Mouse (Mus musculus) heart, embryonic 15.5 days (tissue): ENCODE measurements around the gene Dagla. TPM values are rescaled to one million over a fixed set of nuclear protein-coding genes. Genes with fewer than 3 reads are reported as not detected.

ENCODE experiments used
- ATAC-seq: fragments of 200-750 bp; cut with Nextera tagmentation; replicated peaks from 2 replicates; pipeline ENCODE4 v1.8.0; 2017; ENCODE audit warnings: low read depth, moderate TSS enrichment; ENCODE audit not compliant: insufficient number of reproducible peaks, insufficient read depth, low FRiP score
- H3K27ac ChIP-seq: fragments of 300-500 bp; sonication (generic); 2 replicates; pipeline ENCODE4 v1.5.1; 2015; ENCODE audit warnings: mild to moderate bottlenecking, inconsistent platforms
- H3K27me3 ChIP-seq: fragments of 300-500 bp; sonication (generic); 2 replicates; pipeline ENCODE4 v1.6.1; 2015; ENCODE audit warnings: inconsistent platforms
- H3K36me3 ChIP-seq: fragments of 300-500 bp; sonication (generic); 2 replicates; pipeline ENCODE4 v1.6.1; 2015; ENCODE audit warnings: mild to moderate bottlenecking, inconsistent platforms
- H3K4me1 ChIP-seq: fragments of 300-500 bp; sonication (generic); replicated peaks from 2 replicates; pipeline ENCODE4 v1.6.1; 2015; ENCODE audit warnings: inconsistent platforms
- H3K4me2 ChIP-seq: fragments of 300-500 bp; sonication (generic); 2 replicates; pipeline ENCODE4 v1.6.1; 2015; ENCODE audit warnings: inconsistent platforms, mild to moderate bottlenecking, moderate library complexity
- H3K4me3 ChIP-seq: fragments of 300-500 bp; sonication (generic); 2 replicates; pipeline ENCODE4 v1.5.1; 2015; ENCODE audit warnings: mild to moderate bottlenecking, inconsistent platforms
- H3K9ac ChIP-seq: fragments of 300-500 bp; sonication (generic); 2 replicates; pipeline ENCODE4 v1.6.1; 2015; ENCODE audit warnings: mild to moderate bottlenecking, inconsistent platforms
- H3K9me3 ChIP-seq: fragments of 300-500 bp; sonication (generic); replicated peaks from 2 replicates; pipeline ENCODE4 v1.6.1; 2016; ENCODE audit warnings: inconsistent platforms
- WGBS: fragments of 180-500 bp; shearing (Covaris S2); methylation state at CpG from one replicate; pipeline ENCODE4 v1.1.7; 2015; ENCODE audit warnings: mixed read lengths; 5-methylcytosine and 5-hydroxymethylcytosine counted together
- polyA plus RNA-seq: library from polyadenylated mRNA; unstranded; fragments of >200 nt; fragmentation: Nextera tagmentation; extraction: Ambion mirVana; gene quantifications from 2 replicates; pipeline ENCODE4 v1.2.1, GENCODE M21; 2015

Gene Dagla
- polyA plus RNA-seq, 1 experiment from 2014 or later = 0.88 TPM

- Histone ChIP-seq H3K27me3 (peaks cover 26% of the 10 kb centered on the region), H3K4me3 (no peak overlapping the region), H3K36me3 (no peaks in the 10 kb centered on the region), H3K27ac (no peak overlapping the region), H3K9ac (no peak overlapping the region), H3K4me1 (peaks cover 24% of the 10 kb centered on the region), H3K4me2 (no peak overlapping the region), H3K9me3 (no peaks in the 10 kb centered on the region)
- ATAC-seq = no peak
- WGBS = 71% methylated on average over 9 of the region's 9 CpGs
Measured at GRCm38 (mm10) chr19:10235784-10236565, 68.7 kb downstream of the Dagla start.

GRCm38 (mm10) chr19:10232327-10233017, 72.2 kb downstream of the Dagla start:
- Histone ChIP-seq H3K36me3 (no peaks in the 10 kb centered on the region), H3K4me2 (no peak overlapping the region), H3K4me1 (peaks cover 7% of the 10 kb centered on the region; the same call in 1 of the 2 replicates), H3K9ac (no peak overlapping the region), H3K27me3 (peaks cover 17% of the 10 kb centered on the region), H3K27ac (no peak overlapping the region), H3K4me3 (no peak overlapping the region), H3K9me3 (no peaks in the 10 kb centered on the region)
- WGBS = 51% methylated on average over 9 of the region's 9 CpGs
- no peak for ATAC-seq

- no peak for ATAC-seq
- no peak overlapping the region for H3K27ac ChIP-seq
- no peak overlapping the region for H3K9ac ChIP-seq
Measured at GRCm38 (mm10) chr19:10231871-10232270, 72.8 kb downstream of the Dagla start.

GRCm38 (mm10) chr19:10231016-10231415, 73.7 kb downstream of the Dagla start:
- WGBS = 27% methylated on average over 7 of the region's 7 CpGs
- Histone ChIP-seq H3K4me2 (no peak overlapping the region), H3K36me3 (no peaks in the 10 kb centered on the region), H3K27ac (no peak overlapping the region), H3K4me3 (no peak overlapping the region), H3K9ac (no peak overlapping the region), H3K4me1 (peaks cover 7% of the 10 kb centered on the region; the same call in 1 of the 2 replicates), H3K27me3 (peaks cover 14% of the 10 kb centered on the region), H3K9me3 (no peaks in the 10 kb centered on the region)
- ATAC-seq = peak; percentile 34; the same call in 1 of the 2 replicates

More at GRCm38 (mm10) chr19:10231871-10232270, 72.8 kb downstream of the Dagla start:
- Histone ChIP-seq H3K9me3 (no peaks in the 10 kb centered on the region), H3K27me3 (peaks cover 17% of the 10 kb centered on the region), H3K4me2 (no peak overlapping the region), H3K4me1 (peaks cover 7% of the 10 kb centered on the region; the same call in 1 of the 2 replicates), H3K36me3 (no peaks in the 10 kb centered on the region), H3K4me3 (no peak overlapping the region)
- WGBS = 34% methylated on average over 5 of the region's 5 CpGs

- 42% methylated on average over 4 of the region's 4 CpGs for WGBS
- Histone ChIP-seq H3K9me3 (no peaks in the 10 kb centered on the region), H3K4me3 (no peak overlapping the region), H3K4me2 (no peak overlapping the region), H3K9ac (no peak overlapping the region), H3K4me1 (peaks cover 14% of the 10 kb centered on the region), H3K27ac (no peak overlapping the region), H3K27me3 (peaks cover 4% of the 10 kb centered on the region; the same call in 1 of the 2 replicates), H3K36me3 (no peaks in the 10 kb centered on the region)
- ATAC-seq = no peak
Measured at GRCm38 (mm10) chr19:10225767-10226166, 78.9 kb downstream of the Dagla start.

- Histone ChIP-seq H3K4me1 (peaks cover 12% of the 10 kb centered on the region), H3K36me3 (no peaks in the 10 kb centered on the region), H3K4me3 (peak overlapping the region; percentile 24), H3K9ac (peak overlapping the region; percentile 2; the same call in 1 of the 2 replicates), H3K9me3 (no peaks in the 10 kb centered on the region), H3K27ac (no peak overlapping the region), H3K4me2 (peak overlapping the region; percentile 57), H3K27me3 (no peaks in the 10 kb centered on the region)
- ATAC-seq = no peak
- WGBS = 19% methylated on average over 26 of the region's 26 CpGs
Measured at GRCm38 (mm10) chr19:10224637-10225453, 79.8 kb downstream of the Dagla start.

GRCm38 (mm10) chr19:10223561-10223960, 81.1 kb downstream of the Dagla start:
- H3K9me3 ChIP-seq = no peaks in the 10 kb centered on the region
- no peak for ATAC-seq
- WGBS = 73% methylated on average over 4 of the region's 4 CpGs
- H3K4me3 ChIP-seq = no peak overlapping the region
- H3K9ac ChIP-seq = no peak overlapping the region
- H3K4me2 ChIP-seq = no peak overlapping the region
- peaks cover 12% of the 10 kb centered on the region for H3K4me1 ChIP-seq
- H3K27me3 ChIP-seq = no peaks in the 10 kb centered on the region
- H3K27ac ChIP-seq = no peak overlapping the region
- no peaks in the 10 kb centered on the region for H3K36me3 ChIP-seq

GRCm38 (mm10) chr19:10222656-10223055, 82.0 kb downstream of the Dagla start:
- H3K4me1 ChIP-seq = peaks cover 12% of the 10 kb centered on the region
- no peak overlapping the region for H3K9ac ChIP-seq
- H3K4me3 ChIP-seq = no peak overlapping the region
- no peak for ATAC-seq
- no peak overlapping the region for H3K27ac ChIP-seq
- no peak overlapping the region for H3K4me2 ChIP-seq
- no peaks in the 10 kb centered on the region for H3K27me3 ChIP-seq
- no peaks in the 10 kb centered on the region for H3K9me3 ChIP-seq
- no peaks in the 10 kb centered on the region for H3K36me3 ChIP-seq
- 35% methylated on average over 8 of the region's 8 CpGs for WGBS

- ATAC-seq = no peak
- Histone ChIP-seq H3K4me3 (no peak overlapping the region), H3K36me3 (no peaks in the 10 kb centered on the region), H3K27ac (no peak overlapping the region), H3K9ac (no peak overlapping the region), H3K9me3 (no peaks in the 10 kb centered on the region), H3K27me3 (no peaks in the 10 kb centered on the region), H3K4me2 (no peak overlapping the region), H3K4me1 (peaks cover 12% of the 10 kb centered on the region)
- WGBS = 37% methylated on average over 4 of the region's 4 CpGs
Measured at GRCm38 (mm10) chr19:10221585-10221984, 83.1 kb downstream of the Dagla start.

GRCm38 (mm10) chr19:10219593-10219992, 85.1 kb downstream of the Dagla start:
- Histone ChIP-seq H3K9ac (no peak overlapping the region), H3K4me1 (peaks cover under 1% of the 10 kb centered on the region), H3K27me3 (no peaks in the 10 kb centered on the region), H3K27ac (no peak overlapping the region), H3K9me3 (no peaks in the 10 kb centered on the region), H3K36me3 (no peaks in the 10 kb centered on the region), H3K4me3 (no peak overlapping the region), H3K4me2 (no peak overlapping the region)
- 59% methylated on average over 6 of the region's 6 CpGs for WGBS
- ATAC-seq = no peak

GRCm38 (mm10) chr19:10219108-10219507, 85.6 kb downstream of the Dagla start:
- Histone ChIP-seq H3K9ac (no peak overlapping the region), H3K9me3 (no peaks in the 10 kb centered on the region), H3K4me2 (no peak overlapping the region), H3K4me1 (no peaks in the 10 kb centered on the region; the same call in 1 of the 2 replicates), H3K27me3 (no peaks in the 10 kb centered on the region), H3K27ac (no peak overlapping the region), H3K36me3 (no peaks in the 10 kb centered on the region), H3K4me3 (no peak overlapping the region)
- ATAC-seq = no peak
- WGBS = 51% methylated on average over 3 of the region's 3 CpGs
